Mouse (Mus musculus) ES-E14 (cell line): ENCODE results near the gene Itgad. TPM values are rescaled to one million over a fixed set of nuclear protein-coding genes. Genes with fewer than 3 reads are reported as not detected.
A peak's percentile ranks its signal among the peaks of the same experiment; 100 is the strongest.

ENCODE experiments used
- DNase-seq: peaks from one replicate; pipeline ENCODE4 v3.0.0-alpha.2; 2013; ENCODE audit warnings: low read depth, low spot score
- H3K27ac ChIP-seq: 2 replicates; pipeline ENCODE4 v1.5.1; 2012; ENCODE audit warnings: low read depth, mild to moderate bottlenecking, low read length, moderate library complexity, mixed read lengths; ENCODE audit not compliant: poor library complexity, insufficient read depth, severe bottlenecking
- H3K36me3 ChIP-seq: 2 replicates; pipeline ENCODE4 v1.6.1; 2012; ENCODE audit warnings: mild to moderate bottlenecking, low read length, moderate library complexity, mixed read lengths; ENCODE audit not compliant: control insufficient read depth, poor library complexity, insufficient read depth, severe bottlenecking
- H3K4me1 ChIP-seq, 2 experiments: fragments of 150-350 bp in 1 of 2; sonication (generic) in 1 of 2; 2 replicates each; pipeline ENCODE4 v1.6.1; 2012; ENCODE audit warnings: low read length in 2 of 2, mild to moderate bottlenecking in 1 of 2, mixed read lengths in 1 of 2; ENCODE audit not compliant: control insufficient read depth in 2 of 2, insufficient read depth in 2 of 2, poor library complexity in 1 of 2
- H3K4me3 ChIP-seq, 2 experiments: fragments of 150-350 bp in 1 of 2; sonication (generic) in 1 of 2; 2 replicates each; pipeline ENCODE4 v1.5.1; 2012; ENCODE audit warnings: low read length in 2 of 2, low read depth in 1 of 2, mild to moderate bottlenecking in 1 of 2, mixed read lengths in 1 of 2; ENCODE audit not compliant: insufficient read depth in 1 of 2, poor library complexity in 1 of 2, severe bottlenecking in 1 of 2
- H3K9ac ChIP-seq: 2 replicates; pipeline ENCODE4 v1.6.1; 2012; ENCODE audit warnings: low read depth, mild to moderate bottlenecking, low read length, mixed read lengths; ENCODE audit not compliant: poor library complexity, insufficient read depth, severe bottlenecking
- H3K9me3 ChIP-seq: fragments of 150-350 bp; sonication (generic); 2 replicates; pipeline ENCODE4 v1.6.1; 2012; ENCODE audit warnings: low read depth, mild to moderate bottlenecking, low read length; ENCODE audit not compliant: control insufficient read depth, insufficient read depth
- CHD2 ChIP-seq: IDR thresholded peaks from 2 replicates; pipeline ENCODE4 v1.6.1; 2014; ENCODE audit warnings: mild to moderate bottlenecking, low read depth, low read length, inconsistent platforms
- HCFC1 ChIP-seq: IDR thresholded peaks from 2 replicates; pipeline ENCODE4 v1.6.1; 2012; ENCODE audit warnings: low read length, inconsistent platforms, borderline replicate concordance; ENCODE audit not compliant: insufficient read depth
- MAFK ChIP-seq: IDR thresholded peaks from 2 replicates; pipeline ENCODE4 v1.6.1; 2014; ENCODE audit warnings: mild to moderate bottlenecking, low read depth, low read length, inconsistent platforms; ENCODE audit not compliant: insufficient read depth
- ZC3H11A ChIP-seq: IDR thresholded peaks from 2 replicates; pipeline ENCODE4 v1.6.1; 2012; ENCODE audit warnings: low read depth, mild to moderate bottlenecking, inconsistent platforms, low read length, borderline replicate concordance
- ZNF384 ChIP-seq: IDR thresholded peaks from 2 replicates; pipeline ENCODE4 v1.6.1; 2012; ENCODE audit warnings: low read depth, low read length, inconsistent platforms
- in situ Hi-C, 2 experiments: fragments of 600-800 bp; cut with MboI; formaldehyde crosslinking; loops; one replicate each; pipeline ENCODE4 v1.15.1; 2025; ENCODE audit warnings: low sequenced_read_pairs in 2 of 2, inconsistent platforms in 1 of 2; ENCODE audit not compliant: unreplicated experiment in 2 of 2
- total RNA-seq: library from RNA; depleted of rRNA; stranded (reverse); fragments of 300-350 nt; gene quantifications from 2 replicates; pipeline ENCODE4 v1.2.3, GENCODE M21; 2012; rRNA removed

The Itgad gene
- total RNA-seq, 1 experiment, result not detected

DNA sequence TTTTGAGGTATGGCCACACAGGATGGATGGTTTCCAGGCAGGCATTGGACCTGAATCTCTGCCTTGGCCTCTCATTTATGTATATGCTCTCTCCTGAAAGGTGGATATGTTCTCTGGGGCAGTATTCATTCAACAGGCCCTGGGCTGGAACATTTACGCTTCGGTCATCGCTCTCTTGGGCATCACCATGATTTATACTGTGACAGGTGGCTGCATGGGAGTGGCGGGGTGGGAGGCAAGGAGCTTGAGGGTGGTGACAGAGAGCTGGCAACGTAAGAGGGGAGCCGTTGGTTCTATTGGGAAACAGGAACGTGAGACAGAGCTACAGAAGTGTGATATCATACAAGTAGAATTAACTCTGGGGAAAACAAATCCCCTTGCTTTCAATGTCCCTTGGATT lies 113.6 kb downstream of the Itgad start:
- DNase-seq, result no peak
- no peak overlapping the region for H3K27ac ChIP-seq

DNA sequence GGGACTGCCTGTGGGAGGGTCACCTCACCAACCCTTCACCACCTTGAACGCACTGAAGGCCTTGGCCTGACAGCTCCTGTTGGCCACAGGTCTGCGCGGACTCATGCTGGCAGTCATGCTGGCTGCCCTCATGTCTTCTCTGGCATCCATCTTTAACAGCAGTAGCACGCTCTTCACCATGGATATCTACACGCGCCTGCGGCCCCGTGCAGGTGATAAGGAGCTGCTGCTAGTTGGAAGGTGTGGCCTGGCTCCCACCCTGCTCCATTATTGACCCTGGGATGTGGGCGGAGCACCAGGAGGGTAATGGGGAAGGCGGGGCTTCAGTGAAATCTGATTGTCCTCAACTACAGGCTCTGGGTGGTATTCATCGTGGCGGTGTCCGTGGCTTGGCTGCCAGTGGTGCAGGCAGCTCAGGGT lies 116.3 kb downstream of the Itgad start:
- H3K4me3 ChIP-seq, result peak overlapping the region; percentile 20 to 44; a peak in 3 of 4 replicates
- peak; percentile 62 for DNase-seq
- no peak overlapping the region for H3K27ac ChIP-seq

More for the DNA sequence above, 113.6 kb downstream of the Itgad start:
- in situ Hi-C loops, result no loop called here
- no peaks in the 10 kb centered on the region for H3K9me3 ChIP-seq
- no peak overlapping the region for H3K9ac ChIP-seq
- peaks cover 0 to 17% of the 10 kb centered on the region in 2 experiments; a peak in 1 of 4 replicates for H3K4me1 ChIP-seq
- H3K4me3 ChIP-seq, result no peak overlapping the region
- TF ChIP-seq ZNF384 (no peak), ZC3H11A (no peak), MAFK (no peak), CHD2 (no peak), HCFC1 (no peak)
- peaks cover 2% of the 10 kb centered on the region; the same call in 1 of the 2 replicates for H3K36me3 ChIP-seq

DNA sequence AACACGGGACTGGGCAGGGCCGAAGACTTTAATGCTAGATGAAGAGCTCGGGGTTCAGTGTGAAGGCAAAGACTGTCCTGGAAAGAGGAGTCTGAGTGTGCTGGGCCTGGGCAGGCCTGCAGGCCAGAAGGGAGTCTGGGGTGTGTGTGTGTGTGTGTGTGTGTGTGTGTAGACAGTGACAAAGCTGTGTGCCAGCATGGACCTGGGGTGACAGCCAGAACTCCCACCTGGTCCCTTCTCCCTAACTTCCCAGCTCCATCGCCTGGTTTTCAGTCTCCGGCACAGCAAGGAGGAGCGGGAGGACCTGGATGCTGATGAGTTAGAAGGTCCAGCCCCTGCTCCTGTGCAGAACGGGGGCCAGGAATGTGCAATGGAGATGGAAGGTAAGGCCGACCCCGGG lies 117.3 kb downstream of the Itgad start:
- Histone ChIP-seq H3K9ac (no peak overlapping the region), H3K4me1 (peaks cover 0 to 19% of the 10 kb centered on the region in 2 experiments; a peak in 2 of 4 replicates), H3K27ac (no peak overlapping the region), H3K4me3 (no peak overlapping the region), H3K9me3 (no peaks in the 10 kb centered on the region), H3K36me3 (peaks cover 13% of the 10 kb centered on the region; the same call in 1 of the 2 replicates)
- DNase-seq, result no peak
- in situ Hi-C loops, result no loop called here
- TF ChIP-seq ZC3H11A, result no peak
- TF ChIP-seq CHD2, result no peak
- no peak for TF ChIP-seq MAFK
- TF ChIP-seq HCFC1, result no peak
- no peak for TF ChIP-seq ZNF384

More for the DNA sequence above, 116.3 kb downstream of the Itgad start:
- in situ Hi-C loops, result no loop called here
- no peak for TF ChIP-seq MAFK
- no peak for TF ChIP-seq CHD2
- TF ChIP-seq ZNF384, result no peak
- TF ChIP-seq ZC3H11A, result no peak
- Histone ChIP-seq H3K9me3 (no peaks in the 10 kb centered on the region), H3K9ac (no peak overlapping the region), H3K4me1 (peaks cover 0 to 17% of the 10 kb centered on the region in 2 experiments; a peak in 1 of 4 replicates), H3K36me3 (peaks cover 6% of the 10 kb centered on the region; the same call in 1 of the 2 replicates)

Other genes with a start within 250 kb of the Itgad start
- 35.1 and 35.6 TPM in 2 replicates for gene Kat8, start 241.9 kb upstream of the Itgad start, total RNA-seq
- 11.3 and 16.5 TPM in 2 replicates for gene Prss8, start 224.3 kb upstream of the Itgad start, total RNA-seq
- 15.3 and 15.4 TPM in 2 replicates for gene Prss36, start 207.7 kb upstream of the Itgad start, total RNA-seq
- 91.6 and 142 TPM in 2 replicates for gene Fus, start 186.9 kb upstream of the Itgad start, total RNA-seq
- 38.7 and 62.1 TPM in 2 replicates for gene Pycard, start 160.5 kb upstream of the Itgad start, total RNA-seq
- 1.1 and 1.2 TPM in 2 replicates for gene Trim72, start 150.4 kb upstream of the Itgad start, total RNA-seq
- gene Itgam, start 91.7 kb upstream of the Itgad start, total RNA-seq, result 0.42 and 1.0 TPM in 2 replicates
- not detected in 2 replicates for gene Gm49368, start 91.7 kb upstream of the Itgad start, total RNA-seq
- not detected in 2 replicates for gene Itgax, start 24.8 kb upstream of the Itgad start, total RNA-seq
- gene Cox6a2, start 52.0 kb downstream of the Itgad start, total RNA-seq, result 0.36 TPM in 1 of 2 replicates, not detected in the other
- gene Armc5, start 83.0 kb downstream of the Itgad start, total RNA-seq, result 9.3 and 11.4 TPM in 2 replicates
- gene 9130023H24Rik, start 83.7 kb downstream of the Itgad start, total RNA-seq, result 2.1 and 2.6 TPM in 2 replicates
- 5.1 and 10.5 TPM in 2 replicates for gene Tgfb1i1, start 92.4 kb downstream of the Itgad start, total RNA-seq
- 0.49 and 0.53 TPM in 2 replicates for gene Slc5a2, start 111.3 kb downstream of the Itgad start, total RNA-seq
- 18.6 and 19.6 TPM in 2 replicates for gene BC017158, start 143.8 kb downstream of the Itgad start, total RNA-seq